ENCODE assay signal across 8 mouse cellular contexts in genomic region chr11:20740481-20741200, GRCm38 (mm10). TPM values are rescaled to one million over a fixed set of nuclear protein-coding genes. Genes with fewer than 3 reads are reported as not detected.
A peak's percentile ranks its signal among the peaks of the same experiment; 100 is the strongest.
DNase-seq lines count a peak whose midpoint lies in the region; ATAC-seq and TF ChIP-seq lines count a peak whose summit lies in the region.

No protein-coding gene starts in this region.

- peak; percentile 72 for ATAC-seq in kidney, embryonic 16.5 days (ENCODE audit: low FRiP score, low TSS enrichment)
- ATAC-seq in liver, postnatal 0 days: peak; percentile 58
- peak; percentile 48; the same call in 1 of the 2 replicates for ATAC-seq in neural tube, embryonic 11.5 days (ENCODE audit: insufficient read depth, low FRiP score, low TSS enrichment)

- H3K36me3 ChIP-seq in embryonic facial prominence, embryonic 10.5 days (replicated peaks): 0 out of 2 replicates have a peak, but pooled peaks cover 5% of the 10 kb centered on the region
- peaks cover 4% of the 10 kb centered on the region; the same call in 1 of the 2 replicates for H3K36me3 ChIP-seq in kidney, embryonic 16.5 days (ENCODE audit: insufficient read depth, low read length)
- no peaks in the 10 kb centered on the region for H3K36me3 ChIP-seq in liver, postnatal 0 days (replicated peaks; ENCODE audit: insufficient read depth, low read length)
- no peaks in the 10 kb centered on the region for H3K36me3 ChIP-seq in neural tube, embryonic 11.5 days (ENCODE audit: control insufficient read depth, insufficient read depth, low read length)

- no peaks in the 10 kb centered on the region for H3K9me3 ChIP-seq in embryonic facial prominence, embryonic 10.5 days
- H3K9me3 ChIP-seq in kidney, embryonic 16.5 days (ENCODE audit: low read length): no peaks in the 10 kb centered on the region
- no peaks in the 10 kb centered on the region for H3K9me3 ChIP-seq in liver, postnatal 0 days (ENCODE audit: low read length)
- no peaks in the 10 kb centered on the region for H3K9me3 ChIP-seq in neural tube, embryonic 11.5 days (ENCODE audit: control insufficient read depth, low read length)

- H3K9ac ChIP-seq in kidney, embryonic 16.5 days (replicated peaks; ENCODE audit: low read length): peak overlapping the region; percentile 95
- peak overlapping the region; percentile 95 for H3K9ac ChIP-seq in liver, postnatal 0 days (replicated peaks)
- peak overlapping the region; percentile 89 for H3K9ac ChIP-seq in neural tube, embryonic 11.5 days (ENCODE audit: low read length)

- H3K27ac ChIP-seq in embryonic facial prominence, embryonic 10.5 days (replicated peaks): peak overlapping the region; percentile 90
- H3K27ac ChIP-seq in kidney, embryonic 16.5 days (ENCODE audit: low read length): peak overlapping the region; percentile 92
- peak overlapping the region; percentile 98 for H3K27ac ChIP-seq in liver, postnatal 0 days (ENCODE audit: low read depth)
- H3K27ac ChIP-seq in neural tube, embryonic 11.5 days (ENCODE audit: low read depth, low read length): peak overlapping the region; percentile 82

- peaks cover 10% of the 10 kb centered on the region for H3K4me1 ChIP-seq in embryonic facial prominence, embryonic 10.5 days
- H3K4me1 ChIP-seq in kidney, embryonic 16.5 days (ENCODE audit: insufficient read depth, low read length): no peaks in the 10 kb centered on the region
- H3K4me1 ChIP-seq in liver, postnatal 0 days (ENCODE audit: insufficient read depth): 0 out of 2 replicates have a peak, but pooled peaks cover 2% of the 10 kb centered on the region
- H3K4me1 ChIP-seq in neural tube, embryonic 11.5 days (ENCODE audit: control insufficient read depth, insufficient read depth, low read length): no peaks in the 10 kb centered on the region

- H3K4me2 ChIP-seq in kidney, embryonic 16.5 days (replicated peaks; ENCODE audit: low read depth, low read length): peak overlapping the region; percentile 75
- peak overlapping the region; percentile 78 for H3K4me2 ChIP-seq in liver, postnatal 0 days (ENCODE audit: low read depth, low read length)
- H3K4me2 ChIP-seq in neural tube, embryonic 11.5 days (ENCODE audit: low read depth): peak overlapping the region; percentile 58

- no peak for TF ChIP-seq CTCF in liver, postnatal 0 days (IDR thresholded peaks at IDR 0.05; ENCODE audit: low read depth)

- under 1% methylated on average over 56 of the region's 56 CpGs for WGBS in embryonic facial prominence, embryonic 10.5 days
- WGBS in kidney, embryonic 16.5 days: under 1% methylated on average over 52 of the region's 56 CpGs
- WGBS in liver, postnatal 0 days (ENCODE audit: insufficient replicate concordance): 0% methylated on average over 48 of the region's 56 CpGs
- WGBS in neural tube, embryonic 11.5 days: under 1% methylated on average over 56 of the region's 56 CpGs

- no peak for TF ChIP-seq EP300 in liver, postnatal 0 days (IDR thresholded peaks at IDR 0.05; ENCODE audit: low read depth)

- DNase-seq in 3134 (ENCODE audit: extremely low read depth, insufficient read length, low spot score) (peak; percentile 54), MN1 (ENCODE audit: low spot score) (peak; percentile 68)
- DNase-seq in embryonic facial prominence, embryonic 10.5 days (ENCODE audit: low spot score): peak; percentile 65
- peak; percentile 13 for DNase-seq in heart, adult 8-10 months (ENCODE audit: low spot score)
- DNase-seq in liver, postnatal 0 days: peak; percentile 69
- peak; percentile 51 for DNase-seq in neural tube, embryonic 11.5 days (ENCODE audit: low spot score)
- DNase-seq in thymus, postnatal 0 days (ENCODE audit: low spot score): peak; percentile 53

- H3K4me3 ChIP-seq in embryonic facial prominence, embryonic 10.5 days: peak overlapping the region; percentile 97
- peak overlapping the region; percentile 96 for H3K4me3 ChIP-seq in kidney, embryonic 16.5 days (ENCODE audit: low read length)
- peak overlapping the region; percentile 92 for H3K4me3 ChIP-seq in liver, postnatal 0 days (ENCODE audit: low read depth, low read length)
- H3K4me3 ChIP-seq in neural tube, embryonic 11.5 days (ENCODE audit: low read depth, low read length): peak overlapping the region; percentile 96

- H3K27me3 ChIP-seq in embryonic facial prominence, embryonic 10.5 days (replicated peaks; ENCODE audit: low read depth, poor library complexity, severe bottlenecking): no peaks in the 10 kb centered on the region
- H3K27me3 ChIP-seq in kidney, embryonic 16.5 days (ENCODE audit: insufficient read depth, low read length): no peaks in the 10 kb centered on the region
- H3K27me3 ChIP-seq in liver, postnatal 0 days (ENCODE audit: insufficient read depth, low read length): no peaks in the 10 kb centered on the region
- H3K27me3 ChIP-seq in neural tube, embryonic 11.5 days (ENCODE audit: control insufficient read depth, insufficient read depth, low read length): no peaks in the 10 kb centered on the region

RNA-seq across cellular contexts. Expression of gene Aftph, which starts 0.7 kb away (rescaled TPM):
- polyA plus RNA-seq in embryonic facial prominence, embryonic 10.5 days (2016; fragmentation: Nextera tagmentation; extraction: Ambion mirVana): 17.6 and 18.6 TPM in 2 replicates
- total RNA-seq in heart, adult 8-10 months (2022): 10 to 100 TPM; 19.9 to 25.2 (median 23.0) TPM
- 26.1 and 29.2 TPM in 2 replicates for polyA plus RNA-seq in kidney, embryonic 16.5 days (2015; fragmentation: Nextera tagmentation; extraction: Ambion mirVana)
- polyA plus RNA-seq in liver, postnatal 0 days (2015; fragmentation: Nextera tagmentation; extraction: Ambion mirVana): 9.9 and 10.7 TPM in 2 replicates
- polyA plus RNA-seq in neural tube, embryonic 11.5 days (2014; fragmentation: Nextera tagmentation; extraction: Ambion mirVana): 28.1 and 28.4 TPM in 2 replicates
- polyA plus RNA-seq in thymus, postnatal 0 days (2015; fragmentation: Nextera tagmentation; extraction: Ambion mirVana): 36.5 and 41.9 TPM in 2 replicates

Comparison
In these comparisons a context has a peak if more than half of its experiments do, and no peak if none do; other contexts are left out.
1. Peak in every context shown above with its lines: DNase-seq, ATAC-seq, H3K4me3 ChIP-seq and H3K27ac ChIP-seq.
2. DNase-seq: peak in every context shown above with its lines; median percentile 69 in liver, postnatal 0 days; 68 in MN1; 65 in embryonic facial prominence, embryonic 10.5 days; 54 in 3134; 53 in thymus, postnatal 0 days; 51 in neural tube, embryonic 11.5 days; 13 in heart, adult 8-10 months.